Mouse (Mus musculus) c-Kit-positive CD71-positive TER-119-positive erythroid progenitor cells, embryonic 14.5 days (primary cell): ENCODE results near the gene Psg21.
"Not testable (repeated sequence)": the region's sequence is repeated elsewhere in the genome, so short reads cannot be mapped to it uniquely, and the experiment has no call there.

Source experiments
- DNase-seq: peaks from one replicate; pipeline ENCODE4 v3.0.0-alpha.2; 2013; ENCODE audit warnings: low spot score

Psg21 gene

DNA sequence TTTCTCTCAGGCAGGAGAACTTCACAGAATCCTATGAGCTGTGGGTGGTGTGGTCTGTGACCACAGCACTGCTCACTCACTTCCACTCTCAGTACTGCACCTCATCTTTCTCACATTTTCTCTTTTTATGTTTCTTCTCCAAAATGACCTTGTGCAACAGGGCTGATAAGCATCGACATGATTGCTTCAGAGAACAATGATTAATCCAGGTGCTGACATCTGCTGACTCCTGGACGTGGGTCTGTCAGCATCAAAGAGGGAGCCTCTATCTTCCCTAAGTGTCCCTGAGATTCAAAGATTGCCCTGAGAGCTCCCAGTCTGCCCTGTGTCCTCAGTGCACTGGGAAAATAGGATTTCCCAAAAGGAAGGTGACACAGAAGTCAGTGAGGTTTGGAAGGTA, at the start of gene Psg21:
TSS of gene Psg21 (minus strand) at position 101 of the 400 bp plus-strand sequence.
- not testable (repeated sequence) for DNase-seq

DNA sequence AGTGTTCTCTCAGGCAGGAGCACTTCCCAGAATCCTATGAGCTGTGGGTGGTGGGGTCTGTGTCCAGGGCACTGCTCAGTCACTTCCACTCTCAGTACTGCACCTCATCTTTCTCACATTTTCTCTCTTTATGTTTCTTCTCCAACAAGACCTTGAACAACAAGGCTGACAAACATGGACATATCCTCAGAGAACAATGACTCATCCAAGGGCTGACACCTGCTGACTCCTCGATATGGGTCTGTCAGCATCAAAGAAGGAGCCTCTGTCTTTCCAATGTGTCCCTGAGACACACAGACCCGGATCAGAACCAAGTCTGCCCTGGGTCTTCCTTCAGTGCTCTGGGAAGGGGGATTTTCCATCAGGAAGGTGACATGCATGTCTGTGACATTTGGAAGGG, 29.6 kb upstream of the Psg21 start, which contains the start of gene Psg20:
TSS of gene Psg20 (minus strand) at position 101 of the 400 bp plus-strand sequence.
- no peak for DNase-seq

DNA sequence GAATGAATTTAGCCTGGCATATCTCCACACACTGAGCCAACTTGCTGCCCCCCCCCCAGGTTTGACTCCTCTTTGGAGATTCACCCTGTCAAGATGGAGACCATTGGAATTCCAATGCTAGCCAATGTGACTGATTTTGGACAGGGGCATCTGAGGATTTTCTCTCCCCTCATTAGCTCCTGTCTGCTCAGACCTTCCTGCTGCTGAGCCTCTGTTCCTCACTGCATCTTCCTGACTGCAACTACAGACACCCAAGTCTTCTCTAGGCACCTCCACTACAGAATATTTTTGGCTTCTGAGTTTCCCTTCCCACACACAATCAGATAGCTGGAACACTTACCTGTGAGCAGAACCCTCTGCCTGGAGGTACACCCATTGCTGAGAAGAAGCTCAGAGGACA, 29.1 kb upstream of the Psg21 start:
- DNase-seq: no peak

DNA sequence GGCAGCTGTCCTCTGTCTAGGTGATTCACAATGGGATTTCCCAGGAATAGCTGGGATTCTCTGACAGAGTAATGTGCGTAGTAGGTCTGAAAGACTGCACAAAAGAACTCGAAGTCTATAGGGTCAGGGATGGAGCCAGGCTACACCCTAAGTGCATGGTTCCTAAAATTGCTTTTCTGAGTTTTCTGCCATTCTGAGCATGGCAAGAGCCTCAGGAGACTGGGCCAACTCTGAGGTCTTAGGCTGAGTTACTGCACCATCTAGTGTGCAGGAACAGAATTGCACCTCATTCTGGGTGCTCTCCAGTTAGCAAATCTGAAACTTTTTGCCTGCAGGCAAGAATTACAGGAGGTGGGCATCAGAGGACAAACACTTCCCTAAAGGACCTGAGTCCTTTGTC, 23.2 kb upstream of the Psg21 start:
- DNase-seq: no peak

DNA sequence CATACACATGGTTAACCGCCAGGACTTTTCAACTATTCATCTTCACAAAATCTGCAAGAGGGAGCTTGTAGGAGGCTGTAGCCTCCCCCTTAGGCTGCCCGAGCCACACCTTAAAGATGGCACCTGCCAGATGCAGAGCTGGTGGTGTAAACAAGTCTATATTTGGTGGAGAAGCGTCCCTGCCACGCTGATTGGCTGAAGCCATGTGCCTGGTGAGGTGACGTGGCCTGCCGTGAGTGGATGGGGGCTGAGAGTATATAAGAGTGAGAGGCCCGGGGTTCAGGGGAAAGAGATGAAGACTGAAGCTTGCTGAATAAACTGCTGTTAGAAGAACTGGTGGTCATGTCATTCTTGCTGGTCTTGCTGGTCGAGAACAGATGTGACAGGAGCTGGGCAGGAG, 29.6 kb downstream of the Psg21 start:
- not testable (repeated sequence) for DNase-seq

DNA sequence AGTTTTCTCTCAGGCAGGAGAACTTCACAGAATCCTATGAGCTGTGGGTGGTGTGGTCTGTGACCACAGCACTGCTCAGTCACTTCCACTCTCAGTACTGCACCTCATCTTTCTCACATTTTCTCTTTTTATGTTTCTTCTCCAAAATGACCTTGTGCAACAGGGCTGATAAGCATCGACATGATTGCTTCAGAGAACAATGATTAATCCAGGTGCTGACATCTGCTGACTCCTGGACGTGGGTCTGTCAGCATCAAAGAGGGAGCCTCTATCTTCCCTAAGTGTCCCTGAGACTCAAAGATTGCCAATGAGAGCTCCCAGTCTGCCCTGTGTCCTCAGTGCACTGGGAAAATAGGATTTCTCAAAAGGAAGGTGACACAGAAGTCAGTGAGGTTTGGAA, 40.1 kb downstream of the Psg21 start, which contains the start of gene Psg23:
TSS of gene Psg23 (minus strand) at position 101 of the 400 bp plus-strand sequence.
- DNase-seq: not testable (repeated sequence)
